Mouse (Mus musculus) intestine, postnatal 0 days (tissue): ENCODE results near the gene Galns. TPM values are rescaled to one million over a fixed set of nuclear protein-coding genes. Genes with fewer than 3 reads are reported as not detected.

ENCODE experiments used
- ATAC-seq: fragments of 200-750 bp; cut with Nextera tagmentation; 2 replicates; pipeline ENCODE4 v1.8.0; 2017; ENCODE audit warnings: mild to moderate bottlenecking, moderate TSS enrichment, moderate library complexity
- H3K27ac ChIP-seq: fragments of 300-500 bp; sonication (generic); 2 replicates; pipeline ENCODE4 v1.5.1; 2014; ENCODE audit warnings: mild to moderate bottlenecking, low read depth, low read length, moderate library complexity
- H3K27me3 ChIP-seq: fragments of 300-500 bp; sonication (generic); replicated peaks from 2 replicates; pipeline ENCODE4 v1.6.1; 2014; ENCODE audit warnings: low read length, mixed read lengths; ENCODE audit not compliant: control insufficient read depth, insufficient read depth
- H3K36me3 ChIP-seq: fragments of 300-500 bp; sonication (generic); 2 replicates; pipeline ENCODE4 v1.6.1; 2014; ENCODE audit warnings: mild to moderate bottlenecking, moderate library complexity; ENCODE audit not compliant: control insufficient read depth, insufficient read depth
- H3K4me1 ChIP-seq: fragments of 300-500 bp; sonication (generic); replicated peaks from 2 replicates; pipeline ENCODE4 v1.6.1; 2014; ENCODE audit warnings: antibody characterized with exemption, low read length, mixed read lengths; ENCODE audit not compliant: control insufficient read depth, insufficient read depth
- H3K4me2 ChIP-seq: fragments of 300-500 bp; sonication (generic); replicated peaks from 2 replicates; pipeline ENCODE4 v1.6.1; 2014; ENCODE audit warnings: low read depth, mild to moderate bottlenecking, moderate library complexity
- H3K4me3 ChIP-seq: fragments of 300-500 bp; sonication (generic); 2 replicates; pipeline ENCODE4 v1.5.1; 2014; ENCODE audit warnings: low read depth, low read length
- H3K9ac ChIP-seq: fragments of 300-500 bp; sonication (generic); 2 replicates; pipeline ENCODE4 v1.6.1; 2014; ENCODE audit warnings: mild to moderate bottlenecking, low read depth, low read length
- H3K9me3 ChIP-seq: fragments of 300-500 bp; sonication (generic); 2 replicates; pipeline ENCODE4 v1.6.1; 2016; ENCODE audit warnings: mixed run types; ENCODE audit not compliant: control insufficient read depth
- CTCF ChIP-seq: sonication (generic); IDR thresholded peaks from 2 replicates; pipeline ENCODE4 v1.5.1; 2016; ENCODE audit warnings: low read depth, mild to moderate bottlenecking, control low read depth, antibody characterized with exemption, moderate library complexity
- WGBS: fragments of 180-500 bp; shearing (Covaris S2); extraction: QIAGEN DNeasy Blood & Tissue Kit; methylation state at CpG from one replicate; pipeline ENCODE4 v1.1.7; 2014; 5-methylcytosine and 5-hydroxymethylcytosine counted together
- polyA plus RNA-seq: library from polyadenylated mRNA; unstranded; fragments of >200 nt; fragmentation: Nextera tagmentation; extraction: Ambion mirVana; gene quantifications from 2 replicates; pipeline ENCODE4 v1.2.1, GENCODE M21; 2015

Galns gene
- polyA plus RNA-seq, 1 experiment from 2014 or later, result 58.1 TPM

DNA sequence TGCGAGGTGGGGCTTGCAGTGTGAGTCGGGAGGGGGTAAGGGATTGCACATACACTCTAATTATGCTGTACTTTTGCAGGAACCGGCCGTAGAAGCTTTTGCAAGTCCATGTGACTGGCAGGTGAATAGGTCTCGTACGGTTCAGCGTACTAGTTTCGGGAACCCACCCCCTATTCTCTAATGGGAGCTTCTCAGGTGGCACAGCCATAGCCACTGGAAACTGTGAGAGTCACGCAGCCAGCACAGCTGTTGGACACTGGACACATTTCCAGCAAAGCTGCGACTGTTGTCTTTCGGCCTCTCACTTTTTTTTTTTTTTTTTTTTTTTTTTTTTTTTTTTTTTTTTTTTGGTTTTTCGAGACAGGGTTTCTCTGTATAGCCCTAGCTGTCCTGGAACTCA lies 4.5 kb downstream of the Galns start:
- Histone ChIP-seq H3K9ac (no peak overlapping the region), H3K4me3 (no peak overlapping the region), H3K4me1 (peaks cover 6% of the 10 kb centered on the region; the same call in 1 of the 2 replicates), H3K27me3 (no peaks in the 10 kb centered on the region), H3K9me3 (no peaks in the 10 kb centered on the region), H3K36me3 (peaks cover 10% of the 10 kb centered on the region; the same call in 1 of the 2 replicates), H3K4me2 (no peak overlapping the region), H3K27ac (no peak overlapping the region)
- WGBS, result 88% methylated on average over 11 of the region's 12 CpGs
- no peak for TF ChIP-seq CTCF
- ATAC-seq, result no peak

DNA sequence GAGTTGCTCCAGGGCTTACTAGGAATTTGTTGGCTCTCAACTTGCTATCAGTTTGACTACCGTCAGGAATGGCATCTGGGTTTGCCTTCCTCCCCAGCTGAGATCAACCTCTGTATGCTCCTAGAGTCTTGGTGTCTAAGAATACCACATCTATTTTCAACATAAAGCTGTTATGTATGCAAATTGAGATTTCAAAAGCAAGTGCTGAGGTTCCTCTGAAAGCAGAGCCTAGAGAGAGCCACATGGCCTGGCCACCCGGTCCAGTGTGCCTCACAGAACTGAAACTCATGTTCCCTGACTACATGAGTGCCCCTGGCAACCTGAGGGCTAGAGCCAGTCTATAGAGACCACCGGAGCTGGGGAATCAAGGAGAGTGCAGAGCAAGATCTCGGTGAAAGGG lies 5.9 kb downstream of the Galns start:
- WGBS, result 72% methylated on average over 4 of the region's 4 CpGs
- no peak for ATAC-seq

DNA sequence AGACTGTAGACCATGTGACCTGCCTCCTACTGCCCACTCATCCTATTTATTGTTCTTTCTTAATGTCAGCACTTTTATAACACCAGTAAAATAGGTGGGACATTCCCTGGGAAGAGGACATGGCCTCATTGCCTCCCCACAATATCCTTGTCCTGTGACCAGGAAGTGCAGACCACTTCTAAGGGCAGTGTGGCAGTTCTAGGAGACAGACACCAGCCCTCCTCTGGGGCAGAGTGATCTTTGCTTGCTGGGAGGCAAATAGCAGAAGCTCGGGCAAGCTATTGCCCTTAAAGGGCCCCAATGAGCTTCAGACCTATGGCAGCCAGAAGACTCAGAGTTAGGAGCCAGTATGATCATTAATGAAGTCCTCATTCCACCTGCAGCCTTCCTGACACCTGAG lies 6.6 kb downstream of the Galns start:
- peak; percentile 61 for ATAC-seq
- Histone ChIP-seq H3K4me3 (no peak overlapping the region), H3K9ac (no peak overlapping the region), H3K27me3 (no peaks in the 10 kb centered on the region), H3K9me3 (no peaks in the 10 kb centered on the region), H3K36me3 (peaks cover 28% of the 10 kb centered on the region), H3K4me1 (peaks cover 6% of the 10 kb centered on the region; the same call in 1 of the 2 replicates), H3K27ac (peak overlapping the region; percentile 50; the same call in 1 of the 2 replicates), H3K4me2 (no peak overlapping the region)
- no peak for TF ChIP-seq CTCF
- WGBS, result 36% methylated on average over 1 of the region's 1 CpGs

More for the DNA sequence above, 5.9 kb downstream of the Galns start:
- TF ChIP-seq CTCF, result no peak
- peaks cover 21% of the 10 kb centered on the region for H3K36me3 ChIP-seq
- peaks cover 6% of the 10 kb centered on the region; the same call in 1 of the 2 replicates for H3K4me1 ChIP-seq
- no peak overlapping the region; the same call in 1 of the 2 replicates for H3K27ac ChIP-seq
- no peaks in the 10 kb centered on the region for H3K27me3 ChIP-seq
- H3K9me3 ChIP-seq, result no peaks in the 10 kb centered on the region
- no peak overlapping the region for H3K4me2 ChIP-seq
- no peak overlapping the region for H3K4me3 ChIP-seq
- no peak overlapping the region for H3K9ac ChIP-seq

DNA sequence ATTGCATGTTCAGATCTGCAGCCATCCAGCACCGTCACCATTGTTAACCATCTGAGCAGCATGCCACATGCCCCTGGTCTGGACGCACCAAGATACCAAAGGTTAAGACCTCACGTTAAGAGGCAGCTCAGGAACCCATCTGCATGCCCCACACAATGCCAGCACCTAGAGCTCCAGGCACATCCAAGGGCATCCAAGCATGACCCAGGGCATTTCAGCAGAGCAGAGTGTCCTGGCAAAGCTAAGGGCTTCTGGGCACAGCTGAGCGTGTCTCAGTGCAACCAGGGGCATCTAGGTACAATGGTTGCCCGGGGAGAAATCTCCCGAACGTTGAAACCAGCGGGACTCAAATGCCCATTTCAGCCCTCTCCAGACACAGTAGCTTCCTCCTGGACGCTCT lies 10.6 kb downstream of the Galns start:
- Histone ChIP-seq H3K9me3 (no peaks in the 10 kb centered on the region), H3K27ac (no peak overlapping the region), H3K4me1 (0 out of 2 replicates have a peak, but pooled peaks cover 6% of the 10 kb centered on the region), H3K27me3 (no peaks in the 10 kb centered on the region), H3K9ac (no peak overlapping the region), H3K4me2 (no peak overlapping the region), H3K4me3 (no peak overlapping the region), H3K36me3 (peaks cover 46% of the 10 kb centered on the region)
- ATAC-seq, result no peak
- no peak for TF ChIP-seq CTCF
- WGBS, result 95% methylated on average over 9 of the region's 9 CpGs

DNA sequence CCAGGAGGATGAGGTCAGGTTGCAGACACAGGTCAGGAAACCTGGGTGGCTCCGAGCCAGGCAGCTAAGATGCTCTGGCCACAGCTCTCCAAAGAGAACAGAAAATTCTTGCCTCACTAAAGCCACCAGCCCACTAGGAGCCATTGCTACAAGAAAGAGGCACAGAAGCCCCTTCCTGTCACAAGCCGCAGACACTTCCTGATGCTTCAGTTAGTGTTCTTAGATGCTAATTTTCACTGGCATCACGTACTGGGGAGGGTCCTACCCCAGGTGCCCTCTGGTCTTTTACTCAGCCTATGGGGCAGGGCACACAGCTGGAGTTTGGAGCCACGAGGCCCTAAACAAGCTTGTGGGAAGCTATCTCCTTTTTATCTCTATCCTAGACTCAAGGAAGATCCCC lies 15.2 kb downstream of the Galns start:
- peaks cover 59% of the 10 kb centered on the region for H3K36me3 ChIP-seq
- H3K27ac ChIP-seq, result no peak overlapping the region
- H3K27me3 ChIP-seq, result no peaks in the 10 kb centered on the region
- no peak overlapping the region for H3K9ac ChIP-seq
- no peak overlapping the region for H3K4me2 ChIP-seq
- TF ChIP-seq CTCF, result no peak
- H3K9me3 ChIP-seq, result no peaks in the 10 kb centered on the region
- H3K4me3 ChIP-seq, result no peak overlapping the region
- 64% methylated on average over 4 of the region's 4 CpGs for WGBS
- ATAC-seq, result no peak
- no peaks in the 10 kb centered on the region for H3K4me1 ChIP-seq

DNA sequence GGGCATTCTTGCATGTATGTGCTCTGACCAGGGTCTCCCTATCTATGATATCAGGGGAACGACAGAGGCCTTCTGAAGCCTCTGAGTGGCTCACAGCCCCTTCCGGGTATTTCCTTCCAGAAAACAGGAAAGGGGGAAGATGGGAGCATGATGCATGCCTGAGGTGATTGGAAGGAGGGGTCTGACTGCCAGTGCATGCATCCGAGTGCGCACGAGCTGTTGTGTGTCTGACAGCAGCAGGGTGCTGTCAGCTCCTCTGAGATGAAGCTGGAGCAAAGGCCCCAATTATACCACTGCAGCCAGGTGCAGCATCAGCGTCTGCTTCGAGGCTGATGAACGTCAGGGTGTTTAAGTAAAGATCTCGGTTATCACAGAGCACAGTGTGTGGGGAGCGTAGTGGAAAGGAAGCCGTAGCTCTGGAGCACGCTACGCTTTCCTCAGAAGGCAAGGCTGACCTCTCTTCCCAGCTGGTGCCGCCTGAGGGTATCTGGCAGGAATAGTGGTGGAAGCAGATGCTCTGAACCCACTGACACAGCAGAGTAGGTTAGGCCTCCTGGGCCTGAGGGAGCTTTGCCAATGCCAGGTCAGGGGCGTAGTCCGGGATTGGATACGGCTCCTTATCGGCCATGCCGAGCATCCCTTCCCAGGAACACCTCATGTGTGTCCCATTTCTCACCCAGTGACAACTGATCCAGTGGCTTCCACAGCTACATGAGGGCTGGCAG lies 17.3 kb downstream of the Galns start:
- Histone ChIP-seq H3K27me3 (no peaks in the 10 kb centered on the region), H3K4me2 (no peak overlapping the region), H3K9ac (no peak overlapping the region), H3K27ac (no peak overlapping the region), H3K4me3 (no peak overlapping the region), H3K36me3 (peaks cover 40% of the 10 kb centered on the region; the same call in 1 of the 2 replicates), H3K4me1 (no peaks in the 10 kb centered on the region), H3K9me3 (no peaks in the 10 kb centered on the region)
- TF ChIP-seq CTCF, result no peak
- 88% methylated on average over 19 of the region's 19 CpGs for WGBS
- ATAC-seq, result no peak
